Mouse (Mus musculus) bone marrow, adult 2 months (tissue): ENCODE measurements around the gene Catsperz.

Source experiments
- CTCF ChIP-seq: fragments of 200-500 bp; IDR thresholded peaks from 2 replicates; pipeline ENCODE4 v1.5.1; 2011; ENCODE audit warnings: low read length, control low read depth; ENCODE audit not compliant: control insufficient read depth, insufficient read depth
- POLR2A ChIP-seq: fragments of 200-500 bp; IDR thresholded peaks from 2 replicates; pipeline ENCODE4 v1.6.1; 2011; ENCODE audit warnings: low read depth, mild to moderate bottlenecking, control low read depth, low read length, borderline replicate concordance; ENCODE audit not compliant: control insufficient read depth

DNA sequence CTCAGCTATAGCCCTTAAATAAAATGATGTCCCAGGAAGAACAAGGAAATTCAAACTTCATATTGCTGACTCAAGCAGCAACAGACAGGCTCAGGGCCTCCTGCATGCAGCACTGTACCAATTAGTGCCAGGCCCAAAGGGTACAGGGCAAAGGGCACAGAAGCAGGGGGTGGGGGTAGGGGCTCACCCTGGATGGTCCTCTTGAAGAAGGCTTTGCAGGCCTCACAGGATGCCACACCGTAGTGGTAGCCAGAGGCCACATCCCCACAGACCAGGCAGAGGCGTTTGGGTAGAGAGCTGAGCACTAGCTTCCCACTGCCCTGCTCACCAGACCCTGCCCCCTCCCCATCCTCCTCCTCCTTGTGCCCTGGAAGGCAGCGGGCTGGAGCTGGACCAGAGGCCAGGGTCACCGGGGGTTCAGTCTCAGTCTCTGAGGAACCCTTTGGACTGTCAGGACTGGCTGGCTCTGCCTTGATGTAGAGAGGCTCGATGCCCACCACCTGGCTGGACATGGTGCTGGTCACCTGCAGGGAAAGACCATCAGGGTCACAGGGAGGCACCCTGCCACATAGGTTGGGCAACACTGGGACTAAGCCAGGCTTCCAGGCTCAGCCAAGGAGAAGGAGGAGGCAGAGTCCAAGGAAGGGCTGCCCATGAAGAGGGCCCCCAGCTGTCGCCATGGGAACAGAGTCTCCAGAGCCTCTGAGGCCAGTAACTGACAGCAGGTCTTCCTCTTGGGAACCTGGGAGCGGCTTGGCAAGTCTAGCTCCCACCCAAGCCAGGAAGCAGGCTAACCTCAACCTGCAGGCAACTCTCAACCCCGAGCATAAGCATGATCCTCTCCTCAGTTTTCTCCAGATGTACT is 5.1 kb downstream of the Catsperz start:
- TF ChIP-seq POLR2A (no peak), CTCF (no peak)
